Mouse (Mus musculus): Measurements from ENCODE around the gene Aco2.
"Not testable (repeated sequence)": the region's sequence is repeated elsewhere in the genome, so short reads cannot be mapped to it uniquely, and the experiment has no call there.

GRCm38 (mm10) chr15:81908767-81909166, 36.7 kb downstream of the Aco2 start:
- TF ChIP-seq POLR2A (IDR thresholded peaks at IDR 0.05; ENCODE audit: borderline replicate concordance, insufficient read depth, low read length); CTCF (IDR thresholded peaks at IDR 0.05; ENCODE audit: borderline replicate concordance, insufficient read depth, low read depth, low read length): not testable (repeated sequence)
